Mouse (Mus musculus) thymus, adult 2 months (tissue): Measurements from ENCODE around the gene Por.
A peak's percentile ranks its signal among the peaks of the same experiment; 100 is the strongest.

Experiments
- CTCF ChIP-seq: fragments of 200-500 bp; IDR thresholded peaks from 2 replicates; pipeline ENCODE4 v1.5.1; 2012; ENCODE audit warnings: mild to moderate bottlenecking, control low read depth, low read length, moderate library complexity, borderline replicate concordance; ENCODE audit not compliant: control insufficient read depth, poor library complexity, insufficient read depth; ENCODE audit errors: extremely low read depth
- POLR2A ChIP-seq: fragments of 200-500 bp; IDR thresholded peaks from 2 replicates; pipeline ENCODE4 v1.6.1; 2012; ENCODE audit warnings: mild to moderate bottlenecking, low read length, control low read depth, moderate library complexity; ENCODE audit not compliant: control insufficient read depth, poor library complexity, insufficient read depth; ENCODE audit errors: extremely low read depth

- peak; percentile 67 for TF ChIP-seq POLR2A
- peak; percentile 52; the same call in 1 of the 2 replicates for TF ChIP-seq CTCF
Observed at GRCm38 (mm10) chr5:135632117-135632796, 37.6 kb upstream of the Por start, which contains the start of gene Rhbdd2.
